Mouse (Mus musculus) ES-E14 (cell line): ENCODE results near the gene Ldb2. TPM values are rescaled to one million over a fixed set of nuclear protein-coding genes. Genes with fewer than 3 reads are reported as not detected.

Source experiments
- DNase-seq: peaks from one replicate; pipeline ENCODE4 v3.0.0-alpha.2; 2013; ENCODE audit warnings: low read depth, low spot score
- H3K27ac ChIP-seq: 2 replicates; pipeline ENCODE4 v1.5.1; 2012; ENCODE audit warnings: low read depth, mild to moderate bottlenecking, low read length, moderate library complexity, mixed read lengths; ENCODE audit not compliant: poor library complexity, insufficient read depth, severe bottlenecking
- H3K36me3 ChIP-seq: 2 replicates; pipeline ENCODE4 v1.6.1; 2012; ENCODE audit warnings: mild to moderate bottlenecking, low read length, moderate library complexity, mixed read lengths; ENCODE audit not compliant: control insufficient read depth, poor library complexity, insufficient read depth, severe bottlenecking
- H3K4me1 ChIP-seq, 2 experiments: fragments of 150-350 bp in 1 of 2; sonication (generic) in 1 of 2; 2 replicates each; pipeline ENCODE4 v1.6.1; 2012; ENCODE audit warnings: low read length in 2 of 2, mild to moderate bottlenecking in 1 of 2, mixed read lengths in 1 of 2; ENCODE audit not compliant: control insufficient read depth in 2 of 2, insufficient read depth in 2 of 2, poor library complexity in 1 of 2
- H3K4me3 ChIP-seq, 2 experiments: fragments of 150-350 bp in 1 of 2; sonication (generic) in 1 of 2; 2 replicates each; pipeline ENCODE4 v1.5.1; 2012; ENCODE audit warnings: low read length in 2 of 2, low read depth in 1 of 2, mild to moderate bottlenecking in 1 of 2, mixed read lengths in 1 of 2; ENCODE audit not compliant: insufficient read depth in 1 of 2, poor library complexity in 1 of 2, severe bottlenecking in 1 of 2
- H3K9ac ChIP-seq: 2 replicates; pipeline ENCODE4 v1.6.1; 2012; ENCODE audit warnings: low read depth, mild to moderate bottlenecking, low read length, mixed read lengths; ENCODE audit not compliant: poor library complexity, insufficient read depth, severe bottlenecking
- H3K9me3 ChIP-seq: fragments of 150-350 bp; sonication (generic); 2 replicates; pipeline ENCODE4 v1.6.1; 2012; ENCODE audit warnings: low read depth, mild to moderate bottlenecking, low read length; ENCODE audit not compliant: control insufficient read depth, insufficient read depth
- CHD2 ChIP-seq: IDR thresholded peaks from 2 replicates; pipeline ENCODE4 v1.6.1; 2014; ENCODE audit warnings: mild to moderate bottlenecking, low read depth, low read length, inconsistent platforms
- HCFC1 ChIP-seq: IDR thresholded peaks from 2 replicates; pipeline ENCODE4 v1.6.1; 2012; ENCODE audit warnings: low read length, inconsistent platforms, borderline replicate concordance; ENCODE audit not compliant: insufficient read depth
- MAFK ChIP-seq: IDR thresholded peaks from 2 replicates; pipeline ENCODE4 v1.6.1; 2014; ENCODE audit warnings: mild to moderate bottlenecking, low read depth, low read length, inconsistent platforms; ENCODE audit not compliant: insufficient read depth
- ZC3H11A ChIP-seq: IDR thresholded peaks from 2 replicates; pipeline ENCODE4 v1.6.1; 2012; ENCODE audit warnings: low read depth, mild to moderate bottlenecking, inconsistent platforms, low read length, borderline replicate concordance
- ZNF384 ChIP-seq: IDR thresholded peaks from 2 replicates; pipeline ENCODE4 v1.6.1; 2012; ENCODE audit warnings: low read depth, low read length, inconsistent platforms
- in situ Hi-C, 2 experiments: fragments of 600-800 bp; cut with MboI; formaldehyde crosslinking; loops; one replicate each; pipeline ENCODE4 v1.15.1; 2025; ENCODE audit warnings: low sequenced_read_pairs in 2 of 2, inconsistent platforms in 1 of 2; ENCODE audit not compliant: unreplicated experiment in 2 of 2
- total RNA-seq: library from RNA; depleted of rRNA; stranded (reverse); fragments of 300-350 nt; gene quantifications from 2 replicates; pipeline ENCODE4 v1.2.3, GENCODE M21; 2012

The Ldb2 gene
- total RNA-seq, 1 experiment = 0.40 TPM

DNA sequence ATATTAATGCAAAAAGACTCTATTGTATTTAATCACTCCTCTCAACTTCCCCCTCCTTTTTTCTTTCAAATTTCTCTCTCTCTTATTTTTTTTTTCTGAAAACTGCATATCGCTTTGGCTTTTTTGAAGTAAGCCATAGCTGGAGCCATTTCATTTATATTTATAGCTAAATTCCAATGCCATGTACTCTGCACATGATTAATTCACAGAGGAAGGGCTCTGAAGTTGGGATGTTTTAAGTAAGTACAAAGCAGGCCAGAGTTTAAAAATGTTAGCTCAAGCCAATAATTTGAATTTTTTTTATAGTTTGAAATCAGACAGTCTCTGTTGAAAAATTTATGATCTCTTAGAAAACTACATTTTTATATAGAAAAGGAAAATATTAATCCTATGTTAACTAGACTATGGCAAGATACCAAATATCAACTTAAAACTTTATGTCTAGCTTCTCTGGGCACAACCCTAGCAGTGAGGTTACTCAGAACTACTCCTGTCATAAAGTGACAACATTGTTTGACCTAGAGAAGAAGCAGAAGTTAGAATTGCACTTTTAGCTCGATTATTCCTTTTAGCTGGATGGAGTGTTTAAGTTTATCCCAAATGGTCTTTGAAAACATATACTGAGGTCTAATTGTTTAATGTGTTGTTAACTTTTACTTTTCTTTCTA lies 222.7 kb downstream of the Ldb2 start:
- Histone ChIP-seq H3K9me3 (no peaks in the 10 kb centered on the region), H3K4me1 (no peaks in the 10 kb centered on the region), H3K9ac (no peak overlapping the region), H3K4me3 (no peak overlapping the region), H3K27ac (no peak overlapping the region), H3K36me3 (no peaks in the 10 kb centered on the region)
- no peak for DNase-seq
- in situ Hi-C loops = no loop called here
- no peak for TF ChIP-seq ZNF384
- TF ChIP-seq HCFC1 = no peak
- TF ChIP-seq ZC3H11A = no peak
- no peak for TF ChIP-seq MAFK
- no peak for TF ChIP-seq CHD2

DNA sequence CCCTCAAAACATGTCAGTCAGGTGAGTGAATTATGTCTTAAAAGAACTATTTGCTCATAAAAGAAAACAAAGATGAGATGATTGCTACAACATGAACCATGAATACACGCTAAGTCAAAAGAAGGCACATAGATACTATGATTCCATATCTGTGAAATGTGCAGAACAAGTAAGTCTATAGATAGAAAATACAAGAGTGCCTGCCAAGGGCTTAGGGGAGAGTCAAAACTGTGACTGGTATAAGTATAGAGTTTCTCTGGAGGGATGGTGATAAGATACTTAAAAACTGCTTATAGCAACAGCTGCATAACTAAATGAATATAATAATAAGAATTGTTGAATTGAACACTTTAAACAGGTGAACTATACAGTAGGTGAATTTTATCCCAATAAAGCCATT lies 224.8 kb downstream of the Ldb2 start:
- TF ChIP-seq CHD2 (no peak), ZNF384 (no peak), ZC3H11A (no peak), HCFC1 (no peak), MAFK (no peak)
- in situ Hi-C loops = no loop called here
- no peak for DNase-seq

DNA sequence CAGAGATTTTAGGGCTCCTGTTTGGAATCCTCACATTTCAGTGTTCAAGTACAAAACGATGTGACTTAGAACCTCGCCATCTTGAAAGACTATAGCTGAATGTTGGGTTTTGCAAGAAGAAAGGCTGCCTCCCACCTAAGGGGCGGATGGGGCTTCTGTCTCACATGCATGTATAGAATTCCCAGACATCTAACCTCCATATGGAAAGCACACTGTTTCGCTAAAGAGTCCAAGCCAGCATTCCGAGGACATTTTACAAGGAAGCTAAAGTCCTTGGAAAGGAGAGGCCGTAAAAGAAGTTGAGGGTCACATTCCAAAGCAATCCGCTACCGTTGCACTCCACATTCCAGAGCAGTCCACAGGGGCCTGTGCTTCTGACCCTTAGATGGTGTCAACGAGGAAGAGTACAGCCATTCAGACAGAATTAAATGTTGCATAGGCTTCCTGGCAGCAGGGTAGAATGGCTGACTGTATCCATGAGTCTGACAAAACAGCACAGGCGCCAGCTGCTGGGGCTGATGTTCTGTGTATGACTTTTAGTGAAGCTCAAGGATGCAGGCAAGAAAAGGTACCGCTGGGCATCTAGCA lies 245.6 kb downstream of the Ldb2 start:
- H3K4me3 ChIP-seq = no peak overlapping the region
- no peaks in the 10 kb centered on the region for H3K36me3 ChIP-seq
- no peaks in the 10 kb centered on the region for H3K9me3 ChIP-seq
- H3K9ac ChIP-seq = no peak overlapping the region
- DNase-seq = no peak
- H3K27ac ChIP-seq = no peak overlapping the region
- in situ Hi-C loops = no loop called here
- H3K4me1 ChIP-seq = no peaks in the 10 kb centered on the region
- no peak for TF ChIP-seq ZC3H11A
- no peak for TF ChIP-seq MAFK
- no peak for TF ChIP-seq CHD2
- TF ChIP-seq HCFC1 = no peak
- TF ChIP-seq ZNF384 = no peak

More for the DNA sequence above, 224.8 kb downstream of the Ldb2 start:
- no peak overlapping the region for H3K9ac ChIP-seq
- H3K36me3 ChIP-seq = no peaks in the 10 kb centered on the region
- no peak overlapping the region for H3K27ac ChIP-seq
- H3K4me3 ChIP-seq = no peak overlapping the region
- H3K9me3 ChIP-seq = no peaks in the 10 kb centered on the region
- H3K4me1 ChIP-seq = no peaks in the 10 kb centered on the region

DNA sequence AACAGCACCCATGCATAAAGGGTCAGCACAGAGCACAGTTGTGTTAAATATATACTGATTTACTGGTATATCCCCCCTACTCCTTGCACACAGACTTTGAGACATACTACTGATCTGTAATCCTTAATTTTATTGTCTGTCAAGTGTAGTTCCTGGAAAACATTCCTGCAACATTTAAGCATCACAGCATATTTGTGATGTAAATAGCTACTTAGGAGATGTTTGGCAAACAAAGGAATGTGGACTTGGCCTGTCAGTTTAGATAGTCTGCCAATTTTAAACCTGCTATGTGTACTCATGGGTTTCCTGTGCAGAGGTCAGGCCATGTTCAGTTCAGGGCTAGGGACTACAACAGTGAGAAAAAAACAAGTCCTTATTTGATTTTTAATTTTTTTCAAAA lies 246.3 kb downstream of the Ldb2 start:
- Histone ChIP-seq H3K27ac (no peak overlapping the region), H3K4me3 (no peak overlapping the region), H3K9me3 (no peaks in the 10 kb centered on the region), H3K9ac (no peak overlapping the region), H3K4me1 (no peaks in the 10 kb centered on the region), H3K36me3 (no peaks in the 10 kb centered on the region)
- no peak for DNase-seq
- in situ Hi-C loops = no loop called here
- no peak for TF ChIP-seq HCFC1
- no peak for TF ChIP-seq CHD2
- no peak for TF ChIP-seq MAFK
- no peak for TF ChIP-seq ZC3H11A
- no peak for TF ChIP-seq ZNF384

DNA sequence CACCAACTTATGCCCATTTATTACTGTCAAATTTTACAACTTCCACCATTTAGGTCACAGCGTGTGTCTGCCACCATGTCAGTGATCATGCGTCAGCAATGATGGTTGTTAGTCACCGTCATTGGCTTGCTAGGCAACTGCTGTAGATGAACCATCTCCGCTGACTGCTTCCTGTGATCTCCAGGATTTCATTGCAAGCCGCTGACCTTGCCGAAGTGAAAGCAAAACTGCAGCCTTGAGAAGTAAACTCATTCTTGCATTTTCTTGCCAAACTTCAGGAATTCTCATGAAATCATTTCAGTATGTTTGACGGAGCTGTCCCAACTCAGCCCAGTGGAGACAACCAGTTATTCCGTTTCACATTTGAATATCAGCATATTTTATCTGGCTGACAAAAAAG lies 247.4 kb downstream of the Ldb2 start:
- Histone ChIP-seq H3K9me3 (no peaks in the 10 kb centered on the region), H3K4me3 (no peak overlapping the region), H3K4me1 (no peaks in the 10 kb centered on the region), H3K36me3 (no peaks in the 10 kb centered on the region), H3K27ac (no peak overlapping the region), H3K9ac (no peak overlapping the region)
- in situ Hi-C loops = no loop called here
- no peak for DNase-seq
- TF ChIP-seq CHD2 = no peak
- TF ChIP-seq MAFK = no peak
- TF ChIP-seq ZC3H11A = no peak
- TF ChIP-seq HCFC1 = no peak
- no peak for TF ChIP-seq ZNF384
